Mouse (Mus musculus) neural tube, embryonic 14.5 days (tissue): ENCODE results near the gene Cyp2d22. TPM values are rescaled to one million over a fixed set of nuclear protein-coding genes. Genes with fewer than 3 reads are reported as not detected.
A peak's percentile ranks its signal among the peaks of the same experiment; 100 is the strongest.

ENCODE experiments used
- ATAC-seq: fragments of 200-750 bp; cut with Nextera tagmentation; 2 replicates; pipeline ENCODE4 v1.8.0; 2017; ENCODE audit warnings: low read depth, mild to moderate bottlenecking, moderate TSS enrichment, moderate library complexity
- H3K27ac ChIP-seq: fragments of 300-500 bp; sonication (generic); 2 replicates; pipeline ENCODE4 v1.5.1; 2014; ENCODE audit warnings: low read depth, mild to moderate bottlenecking, control low read depth, low read length, moderate library complexity, mixed read lengths
- H3K27me3 ChIP-seq: fragments of 300-500 bp; sonication (generic); 2 replicates; pipeline ENCODE4 v1.6.1; 2014; ENCODE audit warnings: low read length; ENCODE audit not compliant: control insufficient read depth, insufficient read depth
- H3K36me3 ChIP-seq: fragments of 300-500 bp; sonication (generic); 2 replicates; pipeline ENCODE4 v1.6.1; 2014; ENCODE audit warnings: low read length, mixed read lengths; ENCODE audit not compliant: control insufficient read depth, insufficient read depth
- H3K4me1 ChIP-seq: fragments of 300-500 bp; sonication (generic); 2 replicates; pipeline ENCODE4 v1.6.1; 2014; ENCODE audit warnings: low read length; ENCODE audit not compliant: control insufficient read depth, insufficient read depth
- H3K4me2 ChIP-seq: fragments of 300-500 bp; sonication (generic); 2 replicates; pipeline ENCODE4 v1.6.1; 2014; ENCODE audit warnings: mild to moderate bottlenecking, low read depth, low read length, control low read depth
- H3K4me3 ChIP-seq: fragments of 300-500 bp; sonication (generic); 2 replicates; pipeline ENCODE4 v1.5.1; 2014; ENCODE audit warnings: low read depth, low read length, control low read depth, mixed read lengths
- H3K9ac ChIP-seq: fragments of 300-500 bp; sonication (generic); replicated peaks from 2 replicates; pipeline ENCODE4 v1.6.1; 2014; ENCODE audit warnings: low read depth, mild to moderate bottlenecking, control low read depth, low read length, mixed read lengths
- H3K9me3 ChIP-seq: fragments of 300-500 bp; sonication (generic); 2 replicates; pipeline ENCODE4 v1.6.1; 2016; ENCODE audit warnings: low read length; ENCODE audit not compliant: control insufficient read depth
- WGBS: fragments of 180-500 bp; shearing (Covaris S2); extraction: QIAGEN DNeasy Blood & Tissue Kit; methylation state at CpG from one replicate; pipeline ENCODE4 v1.1.7; 2014; 5-methylcytosine and 5-hydroxymethylcytosine counted together
- polyA plus RNA-seq: library from polyadenylated mRNA; unstranded; fragments of >200 nt; fragmentation: Nextera tagmentation; extraction: Ambion mirVana; gene quantifications from 2 replicates; pipeline ENCODE4 v1.2.1, GENCODE M21; 2014

Gene Cyp2d22
- polyA plus RNA-seq, 1 experiment from 2014 or later, result 0.99 TPM

GRCm38 (mm10) chr15:82345820-82346470 is 34.1 kb downstream of the Cyp2d22 start:
- peak; percentile 98 for ATAC-seq
- peak overlapping the region; percentile 71 for H3K9ac ChIP-seq
- peak overlapping the region; percentile 64 for H3K4me3 ChIP-seq
- H3K9me3 ChIP-seq, result no peaks in the 10 kb centered on the region
- H3K36me3 ChIP-seq, result peaks cover 28% of the 10 kb centered on the region
- H3K27ac ChIP-seq, result peak overlapping the region; percentile 87
- H3K27me3 ChIP-seq, result 0 out of 2 replicates have a peak, but pooled peaks cover 2% of the 10 kb centered on the region
- peaks cover 19% of the 10 kb centered on the region for H3K4me1 ChIP-seq
- WGBS, result under 1% methylated on average over 51 of the region's 51 CpGs
- H3K4me2 ChIP-seq, result peak overlapping the region; percentile 96

- H3K4me3 ChIP-seq, result no peak overlapping the region
- peaks cover 8% of the 10 kb centered on the region for H3K27me3 ChIP-seq
- H3K4me1 ChIP-seq, result peaks cover 20% of the 10 kb centered on the region
- H3K4me2 ChIP-seq, result no peak overlapping the region
- no peak overlapping the region for H3K9ac ChIP-seq
- no peaks in the 10 kb centered on the region for H3K9me3 ChIP-seq
- no peak overlapping the region for H3K27ac ChIP-seq
- ATAC-seq, result no peak
- H3K36me3 ChIP-seq, result peaks cover 19% of the 10 kb centered on the region; the same call in 1 of the 2 replicates
- whole genome bisulfite sequencing, result 94% methylated on average over 6 of the region's 6 CpGs
Observed at GRCm38 (mm10) chr15:82344971-82345370, 35.1 kb downstream of the Cyp2d22 start.

GRCm38 (mm10) chr15:82343368-82344287 is 36.4 kb downstream of the Cyp2d22 start:
- peaks cover 23% of the 10 kb centered on the region for H3K4me1 ChIP-seq
- H3K4me3 ChIP-seq, result no peak overlapping the region
- H3K9me3 ChIP-seq, result no peaks in the 10 kb centered on the region
- peaks cover 8% of the 10 kb centered on the region; the same call in 1 of the 2 replicates for H3K36me3 ChIP-seq
- H3K9ac ChIP-seq, result no peak overlapping the region
- no peak overlapping the region for H3K27ac ChIP-seq
- no peak overlapping the region for H3K4me2 ChIP-seq
- no peak for ATAC-seq
- 89% methylated on average over 27 of the region's 27 CpGs for WGBS
- peaks cover 8% of the 10 kb centered on the region for H3K27me3 ChIP-seq

GRCm38 (mm10) chr15:82342543-82342935 is 37.5 kb downstream of the Cyp2d22 start:
- Histone ChIP-seq H3K4me3 (no peak overlapping the region), H3K9ac (no peak overlapping the region), H3K4me2 (no peak overlapping the region), H3K9me3 (no peaks in the 10 kb centered on the region), H3K27me3 (peaks cover 8% of the 10 kb centered on the region), H3K27ac (no peak overlapping the region), H3K4me1 (peaks cover 29% of the 10 kb centered on the region), H3K36me3 (no peaks in the 10 kb centered on the region)
- WGBS, result 83% methylated on average over 5 of the region's 5 CpGs
- ATAC-seq, result no peak

- ATAC-seq, result no peak
Observed at GRCm38 (mm10) chr15:82341675-82342542, 38.2 kb downstream of the Cyp2d22 start.

GRCm38 (mm10) chr15:82341036-82341501 is 39.0 kb downstream of the Cyp2d22 start:
- Histone ChIP-seq H3K27me3 (peaks cover 8% of the 10 kb centered on the region), H3K27ac (no peak overlapping the region; the same call in 1 of the 2 replicates), H3K4me2 (peak overlapping the region; percentile 46), H3K9me3 (no peaks in the 10 kb centered on the region), H3K4me3 (peak overlapping the region; percentile 21; the same call in 1 of the 2 replicates), H3K36me3 (no peaks in the 10 kb centered on the region), H3K9ac (peak overlapping the region; percentile 46), H3K4me1 (peaks cover 18% of the 10 kb centered on the region; the same call in 1 of the 2 replicates)
- 4% methylated on average over 40 of the region's 40 CpGs for whole genome bisulfite sequencing
- no peak for ATAC-seq

More at GRCm38 (mm10) chr15:82341675-82342542, 38.2 kb downstream of the Cyp2d22 start:
- Histone ChIP-seq H3K4me1 (peaks cover 23% of the 10 kb centered on the region), H3K4me2 (peak overlapping the region; percentile 46; the same call in 1 of the 2 replicates), H3K27ac (no peak overlapping the region), H3K27me3 (peaks cover 8% of the 10 kb centered on the region), H3K9me3 (no peaks in the 10 kb centered on the region), H3K4me3 (no peak overlapping the region), H3K36me3 (no peaks in the 10 kb centered on the region), H3K9ac (no peak overlapping the region)
- WGBS, result 70% methylated on average over 15 of the region's 15 CpGs

GRCm38 (mm10) chr15:82340414-82341035 is 39.5 kb downstream of the Cyp2d22 start:
- 0 out of 2 replicates have a peak overlapping the region, but pooled peaks have one; percentile 21 for H3K4me3 ChIP-seq
- H3K27me3 ChIP-seq, result peaks cover 8% of the 10 kb centered on the region
- H3K4me2 ChIP-seq, result peak overlapping the region; percentile 46
- H3K27ac ChIP-seq, result no peak overlapping the region; the same call in 1 of the 2 replicates
- H3K9ac ChIP-seq, result peak overlapping the region; percentile 46; the same call in 1 of the 2 replicates
- H3K4me1 ChIP-seq, result peaks cover 18% of the 10 kb centered on the region; the same call in 1 of the 2 replicates
- WGBS, result 50% methylated on average over 21 of the region's 21 CpGs
- H3K36me3 ChIP-seq, result 0 out of 2 replicates have a peak, but pooled peaks cover 1% of the 10 kb centered on the region
- H3K9me3 ChIP-seq, result no peaks in the 10 kb centered on the region
- ATAC-seq, result no peak
